Mouse (Mus musculus) lung, embryonic 14.5 days (tissue): ENCODE results near the gene Pid1. TPM values are rescaled to one million over a fixed set of nuclear protein-coding genes. Genes with fewer than 3 reads are reported as not detected.
"Not testable (repeated sequence)": the region's sequence is repeated elsewhere in the genome, so short reads cannot be mapped to it uniquely, and the experiment has no call there.

Experiments
- ATAC-seq: fragments of 200-750 bp; cut with Nextera tagmentation; 2 replicates; pipeline ENCODE4 v1.8.0; 2017; ENCODE audit warnings: mild to moderate bottlenecking, moderate TSS enrichment, moderate library complexity; ENCODE audit not compliant: insufficient read depth
- DNase-seq: peaks from one replicate; pipeline ENCODE4 v3.0.0-alpha.2; 2015
- H3K27ac ChIP-seq: fragments of 300-500 bp; sonication (generic); 2 replicates; pipeline ENCODE4 v1.5.1; 2014; ENCODE audit warnings: low read depth, mild to moderate bottlenecking, moderate library complexity
- H3K27me3 ChIP-seq: fragments of 300-500 bp; sonication (generic); 2 replicates; pipeline ENCODE4 v1.6.1; 2014; ENCODE audit warnings: low read length, control low read depth; ENCODE audit not compliant: insufficient read depth
- H3K36me3 ChIP-seq: fragments of 300-500 bp; sonication (generic); 2 replicates; pipeline ENCODE4 v1.6.1; 2014; ENCODE audit warnings: control low read depth; ENCODE audit not compliant: insufficient read depth
- H3K4me1 ChIP-seq: fragments of 300-500 bp; sonication (generic); 2 replicates; pipeline ENCODE4 v1.6.1; 2014; ENCODE audit warnings: antibody characterized with exemption, control low read depth; ENCODE audit not compliant: insufficient read depth
- H3K4me2 ChIP-seq: fragments of 300-500 bp; sonication (generic); 2 replicates; pipeline ENCODE4 v1.6.1; 2014; ENCODE audit warnings: mild to moderate bottlenecking
- H3K4me3 ChIP-seq: fragments of 300-500 bp; sonication (generic); 2 replicates; pipeline ENCODE4 v1.5.1; 2014; ENCODE audit warnings: low read depth, low read length
- H3K9ac ChIP-seq: fragments of 300-500 bp; sonication (generic); 2 replicates; pipeline ENCODE4 v1.6.1; 2014
- H3K9me3 ChIP-seq: fragments of 300-500 bp; sonication (generic); 2 replicates; pipeline ENCODE4 v1.6.1; 2016; ENCODE audit warnings: low read depth, low read length, control low read depth
- CTCF ChIP-seq: IDR thresholded peaks from 2 replicates; pipeline ENCODE4 v1.5.1; 2016; ENCODE audit warnings: antibody characterized with exemption, low read depth
- WGBS: fragments of 180-500 bp; shearing (Covaris S2); extraction: QIAGEN DNeasy Blood & Tissue Kit; methylation state at CpG from one replicate; pipeline ENCODE4 v1.1.7; 2014; 5-methylcytosine and 5-hydroxymethylcytosine counted together
- polyA plus RNA-seq: library from polyadenylated mRNA; unstranded; fragments of >200 nt; fragmentation: Nextera tagmentation; extraction: Ambion mirVana; gene quantifications from 2 replicates; pipeline ENCODE4 v1.2.1, GENCODE M21; 2014

The Pid1 gene
- polyA plus RNA-seq, 1 experiment from 2014 or later: 4.9 TPM

GRCm38 (mm10) chr1:84211507-84211906, 152.5 kb downstream of the Pid1 start:
- no peak for ATAC-seq
- H3K4me2 ChIP-seq: no peak overlapping the region
- H3K36me3 ChIP-seq: no peaks in the 10 kb centered on the region
- no peaks in the 10 kb centered on the region for H3K9me3 ChIP-seq
- H3K4me1 ChIP-seq: no peaks in the 10 kb centered on the region
- no peaks in the 10 kb centered on the region for H3K27me3 ChIP-seq
- no peak overlapping the region for H3K27ac ChIP-seq
- no peak overlapping the region for H3K4me3 ChIP-seq
- H3K9ac ChIP-seq: no peak overlapping the region
- WGBS: 39% methylated on average over 9 of the region's 9 CpGs
- TF ChIP-seq CTCF: no peak
- peak; percentile 31 for DNase-seq

GRCm38 (mm10) chr1:84205746-84206145, 158.2 kb downstream of the Pid1 start:
- not testable (repeated sequence) for H3K9ac ChIP-seq, DNase-seq, H3K36me3 ChIP-seq, H3K27ac ChIP-seq, H3K4me2 ChIP-seq, H3K4me1 ChIP-seq, H3K9me3 ChIP-seq, H3K27me3 ChIP-seq, H3K4me3 ChIP-seq, ATAC-seq
- 94% methylated on average over 3 of the region's 3 CpGs for WGBS

GRCm38 (mm10) chr1:84203494-84203893, 160.5 kb downstream of the Pid1 start:
- Histone ChIP-seq H3K9ac (no peak overlapping the region), H3K4me2 (no peak overlapping the region), H3K9me3 (no peaks in the 10 kb centered on the region), H3K4me1 (no peaks in the 10 kb centered on the region), H3K27me3 (no peaks in the 10 kb centered on the region), H3K27ac (no peak overlapping the region), H3K4me3 (no peak overlapping the region), H3K36me3 (no peaks in the 10 kb centered on the region)
- no peak for DNase-seq
- ATAC-seq: no peak
- TF ChIP-seq CTCF: no peak
- WGBS: 84% methylated on average over 4 of the region's 4 CpGs

GRCm38 (mm10) chr1:84199890-84200289, 164.1 kb downstream of the Pid1 start:
- Histone ChIP-seq H3K4me3 (no peak overlapping the region), H3K4me1 (no peaks in the 10 kb centered on the region), H3K27ac (no peak overlapping the region), H3K9ac (no peak overlapping the region), H3K36me3 (no peaks in the 10 kb centered on the region), H3K9me3 (no peaks in the 10 kb centered on the region), H3K27me3 (no peaks in the 10 kb centered on the region), H3K4me2 (no peak overlapping the region)
- DNase-seq (no peak), ATAC-seq (no peak)
- 60% methylated on average over 2 of the region's 2 CpGs for WGBS
- TF ChIP-seq CTCF: no peak

GRCm38 (mm10) chr1:84198887-84199286, 165.1 kb downstream of the Pid1 start:
- no peak for TF ChIP-seq CTCF
- Histone ChIP-seq H3K9me3 (no peaks in the 10 kb centered on the region), H3K36me3 (no peaks in the 10 kb centered on the region), H3K27me3 (no peaks in the 10 kb centered on the region), H3K4me2 (no peak overlapping the region), H3K9ac (no peak overlapping the region), H3K4me3 (no peak overlapping the region), H3K27ac (no peak overlapping the region), H3K4me1 (no peaks in the 10 kb centered on the region)
- ATAC-seq (no peak), DNase-seq (no peak)
- 73% methylated on average over 2 of the region's 2 CpGs for WGBS

GRCm38 (mm10) chr1:84192167-84192566, 171.8 kb downstream of the Pid1 start:
- ATAC-seq (no peak), DNase-seq (no peak)
- Histone ChIP-seq H3K9me3 (no peaks in the 10 kb centered on the region), H3K4me1 (no peaks in the 10 kb centered on the region), H3K4me3 (no peak overlapping the region), H3K36me3 (no peaks in the 10 kb centered on the region), H3K4me2 (no peak overlapping the region), H3K27ac (no peak overlapping the region), H3K27me3 (no peaks in the 10 kb centered on the region), H3K9ac (no peak overlapping the region)
- no peak for TF ChIP-seq CTCF

- no peak for ATAC-seq
- DNase-seq: no peak
- 79% methylated on average over 5 of the region's 5 CpGs for WGBS
Observed at GRCm38 (mm10) chr1:84189446-84189845, 174.5 kb downstream of the Pid1 start.

GRCm38 (mm10) chr1:84186756-84187437, 177.1 kb downstream of the Pid1 start:
- Histone ChIP-seq H3K27ac (no peak overlapping the region), H3K36me3 (no peaks in the 10 kb centered on the region), H3K27me3 (no peaks in the 10 kb centered on the region), H3K4me1 (no peaks in the 10 kb centered on the region), H3K9ac (no peak overlapping the region), H3K9me3 (no peaks in the 10 kb centered on the region), H3K4me2 (no peak overlapping the region), H3K4me3 (no peak overlapping the region)
- 78% methylated on average over 4 of the region's 4 CpGs for WGBS
- TF ChIP-seq CTCF: no peak
- ATAC-seq (no peak), DNase-seq (no peak)

More at GRCm38 (mm10) chr1:84189446-84189845, 174.5 kb downstream of the Pid1 start:
- Histone ChIP-seq H3K4me3 (no peak overlapping the region), H3K36me3 (no peaks in the 10 kb centered on the region), H3K9ac (no peak overlapping the region), H3K27ac (no peak overlapping the region), H3K27me3 (no peaks in the 10 kb centered on the region), H3K4me1 (no peaks in the 10 kb centered on the region), H3K4me2 (no peak overlapping the region), H3K9me3 (no peaks in the 10 kb centered on the region)
- TF ChIP-seq CTCF: no peak
